Comparison of ENCODE assay signal across 8 mouse cellular contexts in genomic region chr13:23466911-23467310, GRCm38 (mm10). TPM values are rescaled to one million over a fixed set of nuclear protein-coding genes. Genes with fewer than 3 reads are reported as not detected.
DNase-seq lines count a peak whose midpoint lies in the region; ATAC-seq and TF ChIP-seq lines count a peak whose summit lies in the region.

No protein-coding gene starts in this region.

- no peaks in the 10 kb centered on the region for H3K9me3 ChIP-seq in forebrain, embryonic 15.5 days
- H3K9me3 ChIP-seq in hindbrain, postnatal 0 days (ENCODE audit: low read length), result no peaks in the 10 kb centered on the region

- H3K27ac ChIP-seq in gastrocnemius, adult 2 months, result no peak overlapping the region
- H3K27ac ChIP-seq in forebrain, embryonic 15.5 days (replicated peaks), result no peak overlapping the region
- H3K27ac ChIP-seq in hindbrain, postnatal 0 days, result no peak overlapping the region

- no peaks in the 10 kb centered on the region for H3K36me3 ChIP-seq in forebrain, embryonic 15.5 days
- H3K36me3 ChIP-seq in hindbrain, postnatal 0 days (ENCODE audit: insufficient read depth, low read length), result no peaks in the 10 kb centered on the region

- no peaks in the 10 kb centered on the region for H3K27me3 ChIP-seq in forebrain, embryonic 15.5 days
- H3K27me3 ChIP-seq in hindbrain, postnatal 0 days (ENCODE audit: insufficient read depth, low read length), result no peaks in the 10 kb centered on the region

- peaks cover 22% of the 10 kb centered on the region for H3K4me1 ChIP-seq in forebrain, embryonic 15.5 days
- peaks cover 4% of the 10 kb centered on the region; the same call in 1 of the 2 replicates for H3K4me1 ChIP-seq in hindbrain, postnatal 0 days (ENCODE audit: insufficient read depth, low read length)

- H3K4me3 ChIP-seq in gastrocnemius, adult 2 months, result no peak overlapping the region
- no peak overlapping the region for H3K4me3 ChIP-seq in forebrain, embryonic 15.5 days
- H3K4me3 ChIP-seq in hindbrain, postnatal 0 days (ENCODE audit: low read length), result no peak overlapping the region

- ATAC-seq in forebrain, embryonic 15.5 days (replicated peaks), result peak; percentile 55; the same call in 1 of the 2 replicates
- peak; percentile 68 for ATAC-seq in hindbrain, postnatal 0 days

- DNase-seq in gastrocnemius, adult 2 months, result peak; percentile 47
- no peak for DNase-seq in gastrocnemius, postnatal 10 days
- peak; percentile 96 for DNase-seq in c-Kit-positive CD71-positive TER-119-positive erythroid progenitor cells, embryonic 14.5 days (ENCODE audit: low spot score)
- peak; percentile 69 for DNase-seq in hindbrain, postnatal 0 days (ENCODE audit: low spot score)
- DNase-seq in layer of hippocampus, postnatal 25 days (ENCODE audit: extremely low spot score in 1 of 2, low spot score in 1 of 2), result peak; percentile 43 to 71
- DNase-seq in lung, postnatal 25 days (ENCODE audit: low spot score), result peak; percentile 73
- DNase-seq in spleen, adult 12 weeks (ENCODE audit: low spot score), result peak; percentile 76

- intact Hi-C loops in gastrocnemius, adult 2 months (cut with DNase I), result no loop called here

- no peak overlapping the region for H3K9ac ChIP-seq in forebrain, embryonic 15.5 days (replicated peaks)
- H3K9ac ChIP-seq in hindbrain, postnatal 0 days (replicated peaks; ENCODE audit: low read length), result no peak overlapping the region

- 2% methylated on average over 9 of the region's 9 CpGs for WGBS in forebrain, embryonic 15.5 days
- 7% methylated on average over 9 of the region's 9 CpGs for WGBS in hindbrain, postnatal 0 days

- TF ChIP-seq CTCF in gastrocnemius, adult 2 months (IDR thresholded peaks at IDR 0.05), result no peak
- TF ChIP-seq CTCF in hindbrain, postnatal 0 days (IDR thresholded peaks at IDR 0.05; ENCODE audit: low read depth), result no peak

- no peak overlapping the region for H3K4me2 ChIP-seq in forebrain, embryonic 15.5 days (replicated peaks)
- no peak overlapping the region for H3K4me2 ChIP-seq in hindbrain, postnatal 0 days (ENCODE audit: low read depth, low read length)

RNA-seq across cellular contexts. Expression of gene Btn1a1, which starts 1.2 kb away (rescaled TPM):
- not detected for total RNA-seq in gastrocnemius, adult 2 months (2021)
- not detected for total RNA-seq in gastrocnemius, postnatal 10 days (2021)
- 0.05 and 0.08 TPM in 2 replicates for polyA plus RNA-seq in forebrain, embryonic 15.5 days (2015; fragmentation: Nextera tagmentation; extraction: Ambion mirVana)
- 0.40 and 0.89 TPM in 2 replicates for total RNA-seq in hindbrain, postnatal 0 days (2014; rRNA removed)
- 0.15 and 0.24 TPM in 2 replicates for polyA plus RNA-seq in hindbrain, postnatal 0 days (2015; fragmentation: Nextera tagmentation; extraction: Ambion mirVana)
- total RNA-seq in layer of hippocampus, postnatal 25 days (2021), result not detected

RNA-seq across cellular contexts. Expression of gene Btn2a2, which starts 21.7 kb away (rescaled TPM):
- not detected for total RNA-seq in gastrocnemius, adult 2 months (2021)
- total RNA-seq in gastrocnemius, postnatal 10 days (2021), result under 1 TPM in 1 of 2 experiments, not detected in 1; 0.11 TPM
- 0.11 TPM in 1 of 2 replicates, not detected in the other for polyA plus RNA-seq in forebrain, embryonic 15.5 days (2015; fragmentation: Nextera tagmentation; extraction: Ambion mirVana)
- not detected in 2 replicates for total RNA-seq in hindbrain, postnatal 0 days (2014; rRNA removed)
- 0.11 TPM in 1 of 2 replicates, not detected in the other for polyA plus RNA-seq in hindbrain, postnatal 0 days (2015; fragmentation: Nextera tagmentation; extraction: Ambion mirVana)
- under 1 TPM; 0.59 to 0.66 TPM for total RNA-seq in layer of hippocampus, postnatal 25 days (2021)

RNA-seq across cellular contexts. Expression of gene Abt1, which starts 43.2 kb away (rescaled TPM):
- total RNA-seq in gastrocnemius, adult 2 months (2021), result 1 to 10 TPM; 3.6 to 3.9 TPM
- total RNA-seq in gastrocnemius, postnatal 10 days (2021), result 1 to 10 TPM; 4.8 to 5.3 TPM
- polyA plus RNA-seq in forebrain, embryonic 15.5 days (2015; fragmentation: Nextera tagmentation; extraction: Ambion mirVana), result 13.0 and 13.2 TPM in 2 replicates
- total RNA-seq in hindbrain, postnatal 0 days (2014; rRNA removed), result 5.0 and 5.5 TPM in 2 replicates
- 7.2 and 7.6 TPM in 2 replicates for polyA plus RNA-seq in hindbrain, postnatal 0 days (2015; fragmentation: Nextera tagmentation; extraction: Ambion mirVana)
- 1 to 10 TPM; 8.5 to 8.9 TPM for total RNA-seq in layer of hippocampus, postnatal 25 days (2021)
